Mouse (Mus musculus) left cerebral cortex, postnatal 14 days (tissue): ENCODE measurements around the gene Ubash3b. TPM values are rescaled to one million over a fixed set of nuclear protein-coding genes. Genes with fewer than 3 reads are reported as not detected.
A peak's percentile ranks its signal among the peaks of the same experiment; 100 is the strongest.

ENCODE experiments used
- DNase-seq, 2 experiments: peaks; one replicate each; pipeline ENCODE4 v3.0.0; 2021 to 2022; ENCODE audit warnings: low spot score in 2 of 2, mixed read lengths in 1 of 2
- intact Hi-C: fragments of 180-260 bp; cut with DNase I; formaldehyde crosslinking; loops from one replicate; pipeline ENCODE4 v1.15.1; 2025
- total RNA-seq, 2 experiments: library from RNA; stranded (reverse); gene quantifications; 2 replicates each; pipeline ENCODE4 v1.2.3; 2021

Ubash3b gene
- total RNA-seq, 2 experiments from 2014 or later: 26.6 to 28.1 TPM

- intact Hi-C loops: no loop called here
- DNase-seq: no peak
Measured at GRCm38 (mm10) chr9:41143825-41144224, 17.7 kb downstream of the Ubash3b start.

GRCm38 (mm10) chr9:41143115-41143514 is 18.4 kb downstream of the Ubash3b start:
- intact Hi-C loops: no loop called here

DNA sequence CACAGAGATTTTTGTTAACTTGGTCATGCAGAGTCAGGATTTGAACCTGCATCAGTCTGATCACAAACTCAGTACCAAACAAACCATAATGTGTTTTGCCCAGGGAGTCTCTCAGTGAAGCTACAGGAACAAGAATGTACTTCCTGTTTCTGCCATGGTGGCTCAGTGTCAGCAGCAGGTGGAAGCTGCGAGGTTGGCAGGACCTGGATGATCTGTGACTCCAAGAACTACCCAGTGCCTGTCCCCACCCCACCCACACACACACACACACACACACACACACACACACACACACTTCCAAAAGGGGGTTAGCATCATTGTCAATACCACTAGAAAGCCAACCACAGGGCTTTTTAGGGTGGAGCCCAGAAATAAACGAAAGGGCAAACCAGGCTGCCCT is 20.5 kb downstream of the Ubash3b start:
- DNase-seq: no peak
- intact Hi-C loops: no loop called here

More at GRCm38 (mm10) chr9:41143115-41143514, 18.4 kb downstream of the Ubash3b start:
- DNase-seq: no peak

DNA sequence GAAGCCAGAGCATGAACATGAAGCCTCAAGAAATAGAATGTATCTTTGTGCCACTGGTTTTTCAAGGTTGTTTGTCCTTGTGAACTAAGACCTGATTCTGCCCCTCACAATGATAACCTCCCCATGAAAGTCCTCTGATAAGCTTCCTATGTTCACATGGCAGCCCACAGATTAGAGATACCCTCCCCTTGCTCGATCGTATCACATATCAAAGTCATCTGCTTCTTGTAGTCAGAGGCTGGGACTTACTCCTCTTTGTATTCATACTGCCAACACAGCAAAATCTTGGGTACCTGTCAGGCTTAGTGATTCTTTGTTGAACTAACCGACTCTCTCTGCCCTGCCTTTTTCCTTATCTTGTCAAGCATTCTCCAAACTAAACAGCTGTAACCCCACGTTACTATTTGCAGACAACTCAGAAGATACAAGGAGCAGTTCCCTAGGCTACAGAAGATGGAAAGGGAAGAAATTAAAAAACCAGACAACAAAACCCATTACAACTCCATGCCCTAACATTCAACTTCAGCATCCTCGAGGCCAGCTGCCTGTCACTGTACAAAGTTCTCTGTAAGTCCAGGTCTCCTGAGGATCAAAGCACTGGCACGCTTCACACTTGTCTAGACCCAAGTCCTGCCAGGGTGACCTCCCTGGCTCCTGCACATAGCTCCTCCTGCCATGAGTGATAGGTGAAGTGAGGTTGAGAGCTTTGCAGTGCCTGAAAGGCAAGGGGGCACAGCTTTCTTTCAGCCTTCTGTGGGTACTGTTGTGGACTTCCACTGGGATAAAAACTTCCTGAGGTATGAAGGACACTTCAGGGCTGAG is 22.3 kb downstream of the Ubash3b start:
- intact Hi-C loops: no loop called here

DNA sequence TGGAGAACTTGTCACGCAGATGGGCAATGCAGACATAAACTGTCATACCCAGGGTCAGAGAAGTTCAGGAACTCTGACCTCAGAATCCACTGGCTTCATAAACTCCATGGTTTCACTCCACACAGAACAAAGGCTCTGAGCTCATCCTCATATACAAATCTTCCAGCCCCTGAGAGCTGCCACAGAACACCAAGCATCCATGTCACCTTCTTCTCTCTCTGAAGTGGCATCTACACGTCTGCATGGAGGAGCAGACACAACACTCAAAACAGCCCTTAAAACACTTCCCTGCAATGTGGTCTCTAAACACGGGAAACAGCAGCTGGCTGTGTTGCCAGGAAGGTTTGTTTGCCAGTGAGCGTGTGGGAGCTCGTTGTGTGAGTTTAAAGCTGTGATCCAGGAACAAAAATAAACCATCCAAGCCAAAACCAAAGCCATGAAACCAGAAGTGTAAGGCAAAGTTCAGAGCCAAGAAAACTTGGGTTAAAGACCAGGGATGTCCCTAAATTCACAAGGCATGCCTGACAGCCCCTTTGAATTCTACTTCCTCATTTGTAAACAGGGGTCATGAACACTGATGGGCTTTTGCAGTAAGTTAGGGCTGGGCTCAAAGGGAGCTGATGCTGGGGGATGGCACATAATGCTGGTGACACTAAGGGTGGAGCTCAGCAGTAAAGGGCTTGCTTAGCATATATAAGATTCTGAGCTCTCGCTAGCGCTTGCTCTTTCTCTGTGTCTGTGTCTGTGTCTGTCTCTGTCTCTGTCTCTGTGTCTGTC is 24.6 kb downstream of the Ubash3b start:
- intact Hi-C loops: no loop called here
- peak; percentile 52 to 74 for DNase-seq

More for the DNA sequence above, 22.3 kb downstream of the Ubash3b start:
- no peak for DNase-seq

GRCm38 (mm10) chr9:41136273-41136672 is 25.2 kb downstream of the Ubash3b start:
- intact Hi-C loops: no loop called here

DNA sequence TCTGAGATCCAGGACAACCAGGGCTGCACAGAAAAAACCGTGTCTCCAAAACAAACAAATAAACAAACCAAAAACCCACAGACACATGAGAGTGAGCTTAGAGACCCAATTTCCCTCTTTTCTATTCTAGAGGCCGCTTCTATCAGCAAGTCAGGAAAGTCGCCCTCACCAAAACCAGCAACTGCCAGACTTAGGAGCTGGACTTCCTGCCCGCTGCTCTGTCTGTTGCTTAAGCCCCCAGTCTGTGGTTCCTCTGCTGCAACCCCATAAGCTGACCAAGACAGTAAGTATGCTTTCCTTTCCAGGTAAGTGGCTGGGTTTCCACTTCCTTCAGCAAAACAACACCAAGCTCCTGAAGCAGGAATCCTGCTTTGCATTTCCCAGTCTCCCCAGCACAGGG is 26.6 kb downstream of the Ubash3b start:
- no peak for DNase-seq
- intact Hi-C loops: no loop called here

More at GRCm38 (mm10) chr9:41136273-41136672, 25.2 kb downstream of the Ubash3b start:
- no peak for DNase-seq

GRCm38 (mm10) chr9:41130563-41130962 is 30.9 kb downstream of the Ubash3b start:
- DNase-seq: peak; percentile 30 to 54

GRCm38 (mm10) chr9:41129802-41130480 is 31.6 kb downstream of the Ubash3b start:
- intact Hi-C loops: no loop called here
- DNase-seq: no peak

More at GRCm38 (mm10) chr9:41130563-41130962, 30.9 kb downstream of the Ubash3b start:
- intact Hi-C loops: no loop called here

DNA sequence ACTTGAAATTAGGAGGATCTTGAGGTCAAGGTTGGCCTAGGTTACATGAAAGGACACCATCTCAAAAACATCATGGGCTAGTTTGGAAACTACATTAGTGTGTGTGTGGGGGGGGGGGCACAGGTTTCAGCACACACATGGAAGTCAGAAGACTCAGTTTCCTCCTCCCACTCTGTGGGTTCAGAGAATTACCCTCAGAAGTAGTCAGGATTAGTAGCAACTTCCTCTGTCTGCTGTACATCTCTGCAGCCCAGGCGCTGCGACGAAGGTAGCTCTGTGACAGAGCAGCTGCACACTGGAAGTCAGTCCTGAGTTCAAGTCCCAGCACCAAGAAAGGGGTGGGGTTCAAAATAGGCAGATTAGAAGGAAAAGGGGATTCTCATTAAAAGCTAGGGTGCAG is 32.2 kb downstream of the Ubash3b start:
- intact Hi-C loops: no loop called here
- no peak for DNase-seq

GRCm38 (mm10) chr9:41126723-41127122 is 34.8 kb downstream of the Ubash3b start:
- DNase-seq: no peak
- intact Hi-C loops: no loop called here

DNA sequence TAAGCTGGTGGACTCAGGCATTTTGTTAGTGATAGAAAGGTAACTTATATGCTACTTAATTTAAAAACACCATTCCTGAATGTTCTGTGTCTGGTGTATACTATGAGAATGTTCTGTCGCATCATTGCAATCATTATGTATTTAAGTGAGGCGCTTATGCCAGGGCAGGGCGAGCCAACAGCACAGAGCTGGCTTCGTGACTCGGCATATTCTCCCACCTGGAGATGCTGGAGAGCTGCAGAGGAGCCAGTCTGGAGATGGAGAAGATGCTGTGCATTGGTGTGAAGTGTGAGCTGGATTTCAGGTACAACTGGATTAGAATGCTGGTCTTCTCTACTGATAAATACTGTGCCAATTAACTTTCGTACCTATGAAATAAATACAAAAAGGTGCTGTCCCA is 37.2 kb downstream of the Ubash3b start:
- intact Hi-C loops: no loop called here
- DNase-seq: no peak

- peak; percentile 55 to 61 for DNase-seq
Measured at GRCm38 (mm10) chr9:41122390-41123110, 38.9 kb downstream of the Ubash3b start.

DNA sequence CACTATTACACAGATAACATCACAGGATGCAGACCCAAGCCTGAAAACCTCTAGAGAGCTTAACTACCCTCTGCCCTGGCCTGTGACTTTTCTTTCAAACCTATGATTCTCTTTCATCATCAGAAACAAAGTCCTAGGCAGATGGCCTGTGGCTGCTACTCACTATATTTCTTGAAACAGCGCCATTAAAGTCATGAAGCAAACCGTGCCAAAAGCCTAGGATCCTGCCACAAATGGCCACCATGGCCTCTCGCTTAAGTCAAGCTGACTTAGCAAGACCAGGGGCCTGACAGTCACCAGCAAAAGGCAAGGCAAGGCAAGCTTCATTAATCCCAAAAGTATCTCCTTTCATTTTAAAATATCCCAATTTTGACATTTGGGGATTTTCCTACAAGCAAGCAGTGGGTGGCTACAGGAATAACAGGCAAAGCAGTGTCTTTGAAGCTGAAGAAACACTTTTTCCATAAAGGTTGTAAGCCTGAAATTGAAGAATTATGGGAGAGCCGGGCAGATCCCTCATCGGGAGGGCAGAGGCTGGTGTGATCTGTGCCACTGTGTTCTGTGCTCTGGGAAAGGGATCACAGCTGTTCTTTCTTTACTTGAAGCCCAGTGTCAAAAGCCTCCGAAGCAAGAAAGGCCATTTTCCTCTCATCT is 39.7 kb downstream of the Ubash3b start:
- DNase-seq: no peak
- intact Hi-C loops: no loop called here

More at GRCm38 (mm10) chr9:41122390-41123110, 38.9 kb downstream of the Ubash3b start:
- intact Hi-C loops: no loop called here

- intact Hi-C loops: no loop called here
- no peak for DNase-seq
Measured at GRCm38 (mm10) chr9:41119958-41120357, 41.5 kb downstream of the Ubash3b start.

- intact Hi-C loops: no loop called here
- no peak for DNase-seq
Measured at GRCm38 (mm10) chr9:41118065-41118464, 43.4 kb downstream of the Ubash3b start.

DNA sequence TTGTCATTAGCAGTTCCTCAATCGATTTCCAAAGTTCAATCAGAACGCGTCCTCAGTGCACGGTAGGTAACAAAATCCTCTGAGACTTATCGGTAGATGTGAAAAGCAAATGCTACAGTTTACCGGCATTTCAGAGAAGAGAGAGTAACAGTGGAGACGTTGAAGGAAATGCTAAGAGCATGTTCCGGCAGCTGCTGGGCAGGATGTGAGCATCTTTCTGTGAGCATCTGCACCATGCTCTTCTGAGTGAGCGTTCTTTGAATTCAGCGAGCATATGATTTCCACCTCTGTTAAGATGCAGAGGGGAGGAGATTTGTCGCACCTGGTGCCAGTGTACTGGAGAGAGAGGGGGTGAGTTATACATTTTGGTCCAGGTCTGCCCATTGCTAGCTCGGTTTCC is 45.4 kb downstream of the Ubash3b start:
- no peak for DNase-seq
- intact Hi-C loops: no loop called here

DNA sequence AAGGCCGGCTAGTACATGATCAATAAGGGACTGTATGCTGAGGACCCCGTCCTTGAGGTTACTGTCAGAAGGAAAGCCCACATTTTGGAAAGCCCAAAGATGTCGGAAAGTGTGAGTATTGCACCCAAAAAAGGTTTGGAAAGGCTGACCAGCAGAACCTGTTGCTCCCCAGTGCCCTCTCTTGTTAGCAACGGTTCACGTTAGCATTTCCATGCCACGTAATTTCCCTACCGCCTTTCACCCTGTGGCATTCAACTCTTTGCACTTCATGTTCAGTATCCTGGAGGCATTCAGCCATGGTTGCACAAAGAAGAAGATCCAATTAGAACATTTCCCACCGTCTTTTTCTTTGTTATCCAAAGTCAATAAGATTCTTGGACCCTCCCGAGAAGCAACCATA is 47.1 kb downstream of the Ubash3b start:
- no peak for DNase-seq
- intact Hi-C loops: no loop called here

GRCm38 (mm10) chr9:41109749-41110148 is 51.7 kb downstream of the Ubash3b start:
- intact Hi-C loops: loop anchor here (5.0 kb wide), 1 partner anchor 57 kb away; no protein-coding TSS in a partner anchor
- DNase-seq: no peak
